Mouse (Mus musculus) stomach, embryonic 16.5 days (tissue): ENCODE measurements at regions not wholly inside any gene's neighbourhood (a gene's known extent, or its start where the extent isn't known, plus 50 kb on each side); places are given as distances from the start of the nearest gene placed in this dataset.

Source experiments
- ATAC-seq: fragments of 200-750 bp; cut with Nextera tagmentation; 2 replicates; pipeline ENCODE4 v1.8.0; 2017; ENCODE audit warnings: moderate number of reproducible peaks, moderate TSS enrichment; ENCODE audit not compliant: insufficient read depth, low FRiP score
- H3K27ac ChIP-seq: fragments of 300-500 bp; sonication (generic); 2 replicates; pipeline ENCODE4 v1.5.1; 2014; ENCODE audit warnings: low read length
- H3K27me3 ChIP-seq: fragments of 300-500 bp; sonication (generic); 2 replicates; pipeline ENCODE4 v1.6.1; 2014; ENCODE audit warnings: low read length, control low read depth, mixed read lengths; ENCODE audit not compliant: control insufficient read depth, insufficient read depth
- H3K36me3 ChIP-seq: fragments of 300-500 bp; sonication (generic); 2 replicates; pipeline ENCODE4 v1.6.1; 2014; ENCODE audit warnings: low read length; ENCODE audit not compliant: control insufficient read depth, insufficient read depth
- H3K4me1 ChIP-seq: fragments of 300-500 bp; sonication (generic); 2 replicates; pipeline ENCODE4 v1.6.1; 2014; ENCODE audit warnings: low read length, control low read depth, mixed read lengths; ENCODE audit not compliant: control insufficient read depth, insufficient read depth
- H3K4me2 ChIP-seq: fragments of 300-500 bp; sonication (generic); 2 replicates; pipeline ENCODE4 v1.6.1; 2014; ENCODE audit warnings: low read depth, low read length, mixed read lengths
- H3K4me3 ChIP-seq: fragments of 300-500 bp; sonication (generic); replicated peaks from 2 replicates; pipeline ENCODE4 v1.5.1; 2014; ENCODE audit warnings: mild to moderate bottlenecking, low read length
- H3K9ac ChIP-seq: fragments of 300-500 bp; sonication (generic); 2 replicates; pipeline ENCODE4 v1.6.1; 2014; ENCODE audit warnings: low read length
- H3K9me3 ChIP-seq: fragments of 300-500 bp; sonication (generic); replicated peaks from 2 replicates; pipeline ENCODE4 v1.6.1; 2016; ENCODE audit warnings: low read length, control low read depth; ENCODE audit not compliant: control insufficient read depth
- WGBS: fragments of 180-500 bp; shearing (Covaris S2); extraction: QIAGEN DNeasy Blood & Tissue Kit; methylation state at CpG from one replicate; pipeline ENCODE4 v1.1.7; 2014; 5-methylcytosine and 5-hydroxymethylcytosine counted together

GRCm38 (mm10) chr10:100152821-100153220 lies 137.4 kb downstream of the Kitl start:
- no peaks in the 10 kb centered on the region for H3K9me3 ChIP-seq
- H3K27me3 ChIP-seq, result no peaks in the 10 kb centered on the region
- H3K4me1 ChIP-seq, result no peaks in the 10 kb centered on the region
- H3K9ac ChIP-seq, result no peak overlapping the region
- no peak overlapping the region for H3K27ac ChIP-seq
- WGBS, result 35% methylated on average over 5 of the region's 5 CpGs
- H3K4me3 ChIP-seq, result no peak overlapping the region
- ATAC-seq, result peak; percentile 69; the same call in 1 of the 2 replicates
- H3K4me2 ChIP-seq, result no peak overlapping the region
- no peaks in the 10 kb centered on the region for H3K36me3 ChIP-seq

- no peak for ATAC-seq
- Histone ChIP-seq H3K4me3 (no peak overlapping the region), H3K36me3 (no peaks in the 10 kb centered on the region), H3K27me3 (no peaks in the 10 kb centered on the region), H3K9ac (no peak overlapping the region), H3K9me3 (no peaks in the 10 kb centered on the region), H3K4me1 (no peaks in the 10 kb centered on the region), H3K27ac (no peak overlapping the region), H3K4me2 (no peak overlapping the region)
- WGBS, result 81% methylated on average over 3 of the region's 3 CpGs
Measured at GRCm38 (mm10) chr10:100153311-100153710, 137.9 kb downstream of the Kitl start.

GRCm38 (mm10) chr10:100155566-100155965 lies 140.1 kb downstream of the Kitl start:
- H3K9me3 ChIP-seq, result no peaks in the 10 kb centered on the region
- 86% methylated on average over 2 of the region's 2 CpGs for WGBS
- no peak overlapping the region for H3K9ac ChIP-seq
- ATAC-seq, result no peak
- peaks cover 6% of the 10 kb centered on the region; the same call in 1 of the 2 replicates for H3K4me1 ChIP-seq
- H3K4me3 ChIP-seq, result no peak overlapping the region
- no peak overlapping the region for H3K4me2 ChIP-seq
- H3K27ac ChIP-seq, result no peak overlapping the region
- no peaks in the 10 kb centered on the region for H3K27me3 ChIP-seq
- H3K36me3 ChIP-seq, result no peaks in the 10 kb centered on the region

GRCm38 (mm10) chr10:100159843-100160531 lies 144.6 kb downstream of the Kitl start:
- Histone ChIP-seq H3K36me3 (no peaks in the 10 kb centered on the region), H3K4me2 (peak overlapping the region; percentile 20), H3K4me3 (no peak overlapping the region), H3K27ac (peak overlapping the region; percentile 62), H3K9ac (peak overlapping the region; percentile 18; the same call in 1 of the 2 replicates), H3K4me1 (peaks cover 6% of the 10 kb centered on the region; the same call in 1 of the 2 replicates), H3K27me3 (no peaks in the 10 kb centered on the region), H3K9me3 (no peaks in the 10 kb centered on the region)
- peak; percentile 75; the same call in 1 of the 2 replicates for ATAC-seq
- WGBS, result 55% methylated on average over 14 of the region's 14 CpGs

- ATAC-seq, result no peak
- Histone ChIP-seq H3K36me3 (no peaks in the 10 kb centered on the region), H3K27ac (peak overlapping the region; percentile 62), H3K4me1 (peaks cover 6% of the 10 kb centered on the region; the same call in 1 of the 2 replicates), H3K4me3 (no peak overlapping the region), H3K9ac (peak overlapping the region; percentile 18; the same call in 1 of the 2 replicates), H3K4me2 (peak overlapping the region; percentile 20), H3K9me3 (no peaks in the 10 kb centered on the region), H3K27me3 (no peaks in the 10 kb centered on the region)
- 33% methylated on average over 4 of the region's 4 CpGs for WGBS
Measured at GRCm38 (mm10) chr10:100160532-100160852, 145.1 kb downstream of the Kitl start.

GRCm38 (mm10) chr10:100161117-100161516 lies 145.7 kb downstream of the Kitl start:
- Histone ChIP-seq H3K4me3 (no peak overlapping the region), H3K9me3 (no peaks in the 10 kb centered on the region), H3K36me3 (no peaks in the 10 kb centered on the region), H3K4me2 (no peak overlapping the region), H3K27me3 (no peaks in the 10 kb centered on the region), H3K27ac (no peak overlapping the region), H3K4me1 (peaks cover 6% of the 10 kb centered on the region; the same call in 1 of the 2 replicates), H3K9ac (no peak overlapping the region)
- WGBS, result 49% methylated on average over 3 of the region's 3 CpGs
- ATAC-seq, result no peak

- Histone ChIP-seq H3K36me3 (no peaks in the 10 kb centered on the region), H3K9ac (no peak overlapping the region), H3K27me3 (no peaks in the 10 kb centered on the region), H3K27ac (no peak overlapping the region), H3K9me3 (no peaks in the 10 kb centered on the region), H3K4me1 (peaks cover 6% of the 10 kb centered on the region; the same call in 1 of the 2 replicates), H3K4me2 (no peak overlapping the region), H3K4me3 (no peak overlapping the region)
- ATAC-seq, result no peak
- WGBS, result 44% methylated on average over 1 of the region's 1 CpGs
Measured at GRCm38 (mm10) chr10:100164526-100164925, 149.1 kb downstream of the Kitl start.

GRCm38 (mm10) chr10:100170836-100171235 lies 155.4 kb downstream of the Kitl start:
- no peak overlapping the region for H3K27ac ChIP-seq
- H3K4me1 ChIP-seq, result no peaks in the 10 kb centered on the region
- no peaks in the 10 kb centered on the region for H3K9me3 ChIP-seq
- H3K4me3 ChIP-seq, result no peak overlapping the region
- ATAC-seq, result no peak
- H3K27me3 ChIP-seq, result no peaks in the 10 kb centered on the region
- H3K4me2 ChIP-seq, result no peak overlapping the region
- no peak overlapping the region for H3K9ac ChIP-seq
- H3K36me3 ChIP-seq, result no peaks in the 10 kb centered on the region

GRCm38 (mm10) chr10:100197673-100198072 lies 137.8 kb upstream of the Gm4301 start:
- Histone ChIP-seq H3K36me3 (no peaks in the 10 kb centered on the region), H3K4me1 (0 out of 2 replicates have a peak, but pooled peaks cover 4% of the 10 kb centered on the region), H3K27ac (no peak overlapping the region), H3K4me3 (no peak overlapping the region), H3K9me3 (no peaks in the 10 kb centered on the region), H3K27me3 (no peaks in the 10 kb centered on the region), H3K4me2 (no peak overlapping the region), H3K9ac (no peak overlapping the region)
- no peak for ATAC-seq
